Mouse (Mus musculus): ENCODE results near the gene Srbd1.
A peak's percentile ranks its signal among the peaks of the same experiment; 100 is the strongest.

Srbd1 gene

GRCm38 (mm10) chr17:86035146-86035545 lies 109.8 kb downstream of the Srbd1 start:
- peak; percentile 65 for DNase-seq (ENCODE audit: low read depth, low spot score)

- DNase-seq (ENCODE audit: low read depth, low spot score): no peak
Measured at GRCm38 (mm10) chr17:86034641-86035040, 110.3 kb downstream of the Srbd1 start.

- no peak for DNase-seq (ENCODE audit: low read depth, low spot score)
Measured at GRCm38 (mm10) chr17:86032113-86032714, 112.8 kb downstream of the Srbd1 start.

GRCm38 (mm10) chr17:86030016-86030415 lies 115.0 kb downstream of the Srbd1 start:
- no peak for DNase-seq (ENCODE audit: low read depth, low spot score)

GRCm38 (mm10) chr17:86029175-86029574 lies 115.8 kb downstream of the Srbd1 start:
- no peak for DNase-seq (ENCODE audit: low read depth, low spot score)

GRCm38 (mm10) chr17:86027577-86028199 lies 117.3 kb downstream of the Srbd1 start:
- DNase-seq (ENCODE audit: low read depth, low spot score): no peak

GRCm38 (mm10) chr17:86024589-86024988 lies 120.4 kb downstream of the Srbd1 start:
- DNase-seq (ENCODE audit: low read depth, low spot score): no peak

- DNase-seq (ENCODE audit: low read depth, low spot score): no peak
Measured at GRCm38 (mm10) chr17:86022366-86022765, 122.6 kb downstream of the Srbd1 start.

GRCm38 (mm10) chr17:86021815-86022214 lies 123.2 kb downstream of the Srbd1 start:
- no peak for DNase-seq (ENCODE audit: low read depth, low spot score)

GRCm38 (mm10) chr17:86021231-86021630 lies 123.7 kb downstream of the Srbd1 start:
- no peak for DNase-seq (ENCODE audit: low read depth, low spot score)

- no peak for DNase-seq (ENCODE audit: low read depth, low spot score)
Measured at GRCm38 (mm10) chr17:86019793-86020192, 125.2 kb downstream of the Srbd1 start.

- no peak for DNase-seq (ENCODE audit: low read depth, low spot score)
Measured at GRCm38 (mm10) chr17:86014246-86014645, 130.7 kb downstream of the Srbd1 start.

- no peak for DNase-seq (ENCODE audit: low read depth, low spot score)
Measured at GRCm38 (mm10) chr17:86012576-86012975, 132.4 kb downstream of the Srbd1 start.

- no peak for DNase-seq (ENCODE audit: low read depth, low spot score)
Measured at GRCm38 (mm10) chr17:86011849-86012248, 133.1 kb downstream of the Srbd1 start.

GRCm38 (mm10) chr17:86008401-86008800 lies 136.6 kb downstream of the Srbd1 start:
- peak; percentile 18 for DNase-seq (ENCODE audit: low read depth, low spot score)

- DNase-seq (ENCODE audit: low read depth, low spot score): no peak
Measured at GRCm38 (mm10) chr17:86002113-86002512, 142.9 kb downstream of the Srbd1 start.

- DNase-seq (ENCODE audit: low read depth, low spot score): no peak
Measured at GRCm38 (mm10) chr17:86001667-86002066, 143.3 kb downstream of the Srbd1 start.

GRCm38 (mm10) chr17:85995727-85996126 lies 149.2 kb downstream of the Srbd1 start:
- no peak for DNase-seq (ENCODE audit: low read depth, low spot score)

- DNase-seq (ENCODE audit: low read depth, low spot score): no peak
Measured at GRCm38 (mm10) chr17:85995086-85995485, 149.9 kb downstream of the Srbd1 start.

GRCm38 (mm10) chr17:85989058-85989769 lies 155.8 kb downstream of the Srbd1 start:
- DNase-seq (ENCODE audit: low read depth, low spot score): no peak

GRCm38 (mm10) chr17:85987531-85987930 lies 157.4 kb downstream of the Srbd1 start:
- no peak for DNase-seq (ENCODE audit: low read depth, low spot score)

- DNase-seq (ENCODE audit: low read depth, low spot score): no peak
Measured at GRCm38 (mm10) chr17:85986624-85987023, 158.4 kb downstream of the Srbd1 start.

GRCm38 (mm10) chr17:85986181-85986580 lies 158.8 kb downstream of the Srbd1 start:
- DNase-seq (ENCODE audit: low read depth, low spot score): no peak
